ENCODE assay signal across 27 mouse cellular contexts in genomic region chr12:5048104-5048503, GRCm38 (mm10).
"Had no signal": no experiment of that assay in that cellular context is flagged by ENCODE, and none has a peak within 500 bp of the region (broad histone marks: within the 10 kb centered on the region; RNA-seq: fewer than 3 reads in every experiment).

No protein-coding gene starts in this region.

- H3K27ac ChIP-seq: embryonic facial prominence, embryonic 10.5 days; embryonic facial prominence, embryonic 12.5 days; embryonic facial prominence, embryonic 13.5 days; embryonic facial prominence, embryonic 15.5 days; forebrain, embryonic 10.5 days; forebrain, embryonic 12.5 days; forebrain, embryonic 13.5 days; forebrain, embryonic 15.5 days; gastrocnemius, adult 2 months; heart, adult 2 months had no signal

- H3K4me1 ChIP-seq: embryonic facial prominence, embryonic 10.5 days; embryonic facial prominence, embryonic 12.5 days; embryonic facial prominence, embryonic 13.5 days; embryonic facial prominence, embryonic 15.5 days; forebrain, embryonic 10.5 days; forebrain, embryonic 12.5 days; forebrain, embryonic 13.5 days; forebrain, embryonic 15.5 days had no signal

- ATAC-seq: forebrain, embryonic 13.5 days; forebrain, embryonic 14.5 days; forebrain, embryonic 15.5 days; forebrain, embryonic 16.5 days; forebrain, postnatal 0 days had no signal

- H3K9ac ChIP-seq: embryonic facial prominence, embryonic 12.5 days; embryonic facial prominence, embryonic 13.5 days; embryonic facial prominence, embryonic 15.5 days; forebrain, embryonic 12.5 days; forebrain, embryonic 13.5 days; forebrain, embryonic 15.5 days; forebrain, postnatal 0 days had no signal

- H3K27me3 ChIP-seq: embryonic facial prominence, embryonic 12.5 days; embryonic facial prominence, embryonic 13.5 days; embryonic facial prominence, embryonic 15.5 days; forebrain, embryonic 12.5 days; forebrain, embryonic 13.5 days; forebrain, embryonic 15.5 days had no signal

- DNase-seq: cerebellum, adult 9-10 months; cerebellum, adult 9-11 months; cerebellum, postnatal 10 days; cerebellum, postnatal 14 days; cerebellum, postnatal 25 days; cerebellum, postnatal 36 days; embryo, embryonic 11 days; forebrain, postnatal 0 days; gastrocnemius, adult 2 months; gastrocnemius, postnatal 10 days; gastrocnemius, postnatal 14 days; gastrocnemius, postnatal 25 days; gastrocnemius, postnatal 36 days; heart, adult 11 months; heart, adult 18-20 months; heart, adult 2 months had no signal

- H3K4me2 ChIP-seq: embryonic facial prominence, embryonic 12.5 days; embryonic facial prominence, embryonic 13.5 days; embryonic facial prominence, embryonic 15.5 days; forebrain, embryonic 12.5 days; forebrain, embryonic 13.5 days; forebrain, embryonic 15.5 days had no signal

- H3K4me3 ChIP-seq: embryonic facial prominence, embryonic 10.5 days; embryonic facial prominence, embryonic 12.5 days; embryonic facial prominence, embryonic 13.5 days; embryonic facial prominence, embryonic 15.5 days; erythroblast, embryonic 14.5 days; forebrain, embryonic 10.5 days; forebrain, embryonic 12.5 days; forebrain, embryonic 13.5 days; forebrain, embryonic 15.5 days; gastrocnemius, adult 2 months; heart, adult 2 months had no signal
